Mouse (Mus musculus): ENCODE data around the gene Gm14435. TPM values are rescaled to one million over a fixed set of nuclear protein-coding genes. Genes with fewer than 3 reads are reported as not detected.
"Not testable (repeated sequence)": the region's sequence is repeated elsewhere in the genome, so short reads cannot be mapped to it uniquely, and the experiment has no call there.

Gm14435 gene
- total RNA-seq (2017): 1.7 TPM in 1 of 3 replicates, not detected in the others

GRCm38 (mm10) chr2:176423294-176423693 is at the start of gene Gm14435:
Gene Gm14435, plus strand, starts transcription at chr2:176423594.
- not testable (repeated sequence) for ATAC-seq (replicated peaks; ENCODE audit: insufficient number of reproducible peaks, low FRiP score, low TSS enrichment, poor library complexity, severe bottlenecking)

Other genes starting within 250 kb of the Gm14435 start
- gene 2210418O10Rik, start 197.0 kb upstream of the Gm14435 start, total RNA-seq (2017): 0.67 to 1.9 TPM (median 1.7 TPM) in 3 replicates
- gene Gm11009, start 104.1 kb upstream of the Gm14435 start, total RNA-seq (2017): not detected in 3 replicates
- not detected in 3 replicates for gene Gm14434, start 63.2 kb downstream of the Gm14435 start, total RNA-seq (2017)
- gene Zfp967, start 97.5 kb downstream of the Gm14435 start, total RNA-seq (2017): not detected in 3 replicates
- 3.6 to 12.4 TPM (median 7.7 TPM) in 3 replicates for gene Gm14308, start 212.8 kb downstream of the Gm14435 start, total RNA-seq (2017)
- gene Zfp973, start 246.9 kb downstream of the Gm14435 start, total RNA-seq (2017): 9.1 to 23.2 TPM (median 15.1 TPM) in 3 replicates

Data from monocyte, adult 5-6 weeks (primary cell).